9 mouse cellular contexts compared by ENCODE assay signal in the genomic region with DNA sequence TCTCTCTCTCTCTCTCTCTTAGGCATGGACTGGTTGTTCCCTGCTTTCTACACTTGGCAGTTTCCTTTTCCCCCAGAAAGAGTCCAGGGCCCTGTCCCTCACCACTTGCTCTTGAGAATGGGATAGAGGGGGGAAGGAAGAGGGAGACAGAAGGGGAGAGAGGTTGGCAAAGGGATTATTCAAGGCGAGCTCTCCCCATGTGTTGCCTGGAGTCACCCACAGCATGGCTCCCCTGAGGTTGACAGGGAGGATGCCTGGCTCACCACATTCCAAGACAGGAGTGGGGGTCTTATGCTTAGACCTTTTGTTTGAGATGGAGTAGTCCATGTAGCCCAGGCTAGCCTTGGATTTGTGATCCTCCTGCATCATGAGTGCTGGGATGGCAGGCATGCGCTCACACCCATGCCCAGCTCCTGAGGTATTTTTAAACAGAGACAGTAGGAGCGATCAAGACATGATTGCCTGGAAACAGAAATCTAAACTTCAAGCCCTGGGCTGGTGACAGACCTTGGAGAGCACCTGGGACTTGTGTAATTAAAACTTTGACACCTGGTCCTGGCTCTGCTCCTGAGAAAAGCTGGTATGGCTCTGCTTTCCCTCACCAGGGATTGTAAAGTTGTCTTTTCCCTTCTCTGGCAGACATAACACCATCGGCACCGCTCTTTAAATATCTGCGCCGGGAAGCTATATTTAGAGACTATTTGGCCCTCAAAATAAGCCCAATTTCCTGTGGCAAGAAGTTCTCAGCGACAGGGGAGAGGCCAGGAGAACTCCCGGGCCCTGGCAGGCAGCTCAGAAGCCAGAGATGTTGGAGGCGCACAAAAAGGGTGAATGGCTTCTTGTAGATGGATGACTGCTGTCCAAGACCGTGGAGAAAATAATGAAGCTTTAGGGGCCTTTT. TPM values are rescaled to one million over a fixed set of nuclear protein-coding genes. Genes with fewer than 3 reads are reported as not detected.
DNase-seq lines count a peak whose midpoint lies in the region; ATAC-seq lines count a peak whose summit lies in the region.
"Had no signal": no experiment of that assay in that cellular context is flagged by ENCODE, and none has a peak within 500 bp of the region (broad histone marks: within the 10 kb centered on the region; RNA-seq: fewer than 3 reads in every experiment).

No protein-coding gene starts in this region.

- H3K36me3 ChIP-seq in neural tube, embryonic 13.5 days, result peaks cover 5% of the 10 kb centered on the region
- no peaks in the 10 kb centered on the region for H3K36me3 ChIP-seq in intestine, embryonic 16.5 days (ENCODE audit: control insufficient read depth, insufficient read depth, low read length)
- H3K36me3 ChIP-seq in stomach, embryonic 16.5 days (ENCODE audit: control insufficient read depth, insufficient read depth, low read length), result no peaks in the 10 kb centered on the region

- H3K9me3 ChIP-seq in neural tube, embryonic 13.5 days, result peaks cover 5% of the 10 kb centered on the region; the same call in 1 of the 2 replicates
- no peaks in the 10 kb centered on the region for H3K9me3 ChIP-seq in intestine, embryonic 16.5 days (ENCODE audit: control insufficient read depth, low read length)
- no peaks in the 10 kb centered on the region for H3K9me3 ChIP-seq in stomach, embryonic 16.5 days (replicated peaks; ENCODE audit: control insufficient read depth, low read length)

- H3K4me1 ChIP-seq in neural tube, embryonic 13.5 days (replicated peaks), result peaks cover 11% of the 10 kb centered on the region; the same call in 1 of the 2 replicates
- H3K4me1 ChIP-seq in intestine, embryonic 16.5 days (ENCODE audit: control insufficient read depth, insufficient read depth, low read length), result peaks cover 11% of the 10 kb centered on the region; the same call in 1 of the 2 replicates
- H3K4me1 ChIP-seq in stomach, embryonic 16.5 days (ENCODE audit: control insufficient read depth, insufficient read depth, low read length), result peaks cover 3% of the 10 kb centered on the region; the same call in 1 of the 2 replicates

- peak; percentile 15 to 26 for DNase-seq in cerebellum, postnatal 36 days
- DNase-seq in cerebellum, adult 18-20 months, result no peak
- no peak for DNase-seq in neural tube, embryonic 10.5 days (ENCODE audit: extremely low spot score, low spot score)
- DNase-seq in retina, postnatal 1 day, result no peak
- DNase-seq: liver, postnatal 0 days had no signal

- no peak overlapping the region for H3K4me2 ChIP-seq in neural tube, embryonic 13.5 days
- no peak overlapping the region for H3K4me2 ChIP-seq in intestine, embryonic 16.5 days (ENCODE audit: low read depth, low read length)
- H3K4me2 ChIP-seq in stomach, embryonic 16.5 days (ENCODE audit: low read depth, low read length), result peak overlapping the region; percentile 2; the same call in 1 of the 2 replicates

- no peak for ATAC-seq in neural tube, embryonic 13.5 days (ENCODE audit: low read depth)
- peak; percentile 28; the same call in 1 of the 2 replicates for ATAC-seq in intestine, embryonic 16.5 days
- ATAC-seq in stomach, embryonic 16.5 days (ENCODE audit: insufficient read depth, low FRiP score), result peak; percentile 48; the same call in 1 of the 2 replicates
- ATAC-seq in granulocyte monocyte progenitor cell, adult 5-6 weeks (replicated peaks; ENCODE audit: poor library complexity, severe bottlenecking), result no peak
- ATAC-seq: liver, postnatal 0 days had no signal

- peak overlapping the region; percentile 23; the same call in 1 of the 2 replicates for H3K27ac ChIP-seq in neural tube, embryonic 13.5 days (replicated peaks)
- H3K27ac ChIP-seq in intestine, embryonic 16.5 days (ENCODE audit: low read length), result peak overlapping the region; percentile 48
- H3K27ac ChIP-seq in stomach, embryonic 16.5 days (ENCODE audit: low read length), result peak overlapping the region; percentile 16; the same call in 1 of the 2 replicates

- H3K4me3 ChIP-seq in neural tube, embryonic 13.5 days, result no peak overlapping the region
- no peak overlapping the region for H3K4me3 ChIP-seq in intestine, embryonic 16.5 days (ENCODE audit: low read length)
- no peak overlapping the region for H3K4me3 ChIP-seq in stomach, embryonic 16.5 days (replicated peaks; ENCODE audit: low read length)

- no peaks in the 10 kb centered on the region for H3K27me3 ChIP-seq in neural tube, embryonic 13.5 days
- no peaks in the 10 kb centered on the region for H3K27me3 ChIP-seq in intestine, embryonic 16.5 days (replicated peaks; ENCODE audit: control insufficient read depth, insufficient read depth, low read length)
- H3K27me3 ChIP-seq in stomach, embryonic 16.5 days (ENCODE audit: control insufficient read depth, insufficient read depth, low read length), result no peaks in the 10 kb centered on the region

- WGBS in neural tube, embryonic 13.5 days, result 74% methylated on average over 11 of the region's 11 CpGs
- 40% methylated on average over 11 of the region's 11 CpGs for WGBS in intestine, embryonic 16.5 days
- WGBS in stomach, embryonic 16.5 days, result 49% methylated on average over 11 of the region's 11 CpGs

- H3K9ac ChIP-seq in neural tube, embryonic 13.5 days, result no peak overlapping the region
- no peak overlapping the region for H3K9ac ChIP-seq in intestine, embryonic 16.5 days (ENCODE audit: low read depth, low read length)
- H3K9ac ChIP-seq in stomach, embryonic 16.5 days (ENCODE audit: low read length), result no peak overlapping the region
- H3K9ac ChIP-seq: liver, postnatal 0 days had no signal

RNA-seq across cellular contexts. Expression of gene Hip1, which starts 20.0 kb away (rescaled TPM):
- polyA plus RNA-seq in neural tube, embryonic 13.5 days (2015; fragmentation: Nextera tagmentation; extraction: Ambion mirVana), result 48.3 and 48.6 TPM in 2 replicates
- polyA plus RNA-seq in intestine, embryonic 16.5 days (2015; fragmentation: Nextera tagmentation; extraction: Ambion mirVana), result 15.0 and 15.3 TPM in 2 replicates
- 22.2 and 26.5 TPM in 2 replicates for polyA plus RNA-seq in stomach, embryonic 16.5 days (2015; fragmentation: Nextera tagmentation; extraction: Ambion mirVana)
- total RNA-seq in granulocyte monocyte progenitor cell, adult 5-6 weeks (2014; fragmentation: Nextera tagmentation), result 21.2 and 21.4 TPM in 2 replicates
- 8.7 and 11.4 TPM in 2 replicates for total RNA-seq in granulocyte monocyte progenitor cell, adult 5-6 weeks (2017)

RNA-seq across cellular contexts. Expression of gene Ccl26, which starts 38.5 kb away (rescaled TPM):
- not detected in 2 replicates for polyA plus RNA-seq in neural tube, embryonic 13.5 days (2015; fragmentation: Nextera tagmentation; extraction: Ambion mirVana)
- polyA plus RNA-seq in intestine, embryonic 16.5 days (2015; fragmentation: Nextera tagmentation; extraction: Ambion mirVana), result not detected in 2 replicates
- not detected in 2 replicates for polyA plus RNA-seq in stomach, embryonic 16.5 days (2015; fragmentation: Nextera tagmentation; extraction: Ambion mirVana)
- not detected in 2 replicates for total RNA-seq in granulocyte monocyte progenitor cell, adult 5-6 weeks (2014; fragmentation: Nextera tagmentation)
- not detected in 2 replicates for total RNA-seq in granulocyte monocyte progenitor cell, adult 5-6 weeks (2017)
- polyA plus RNA-seq: liver, postnatal 0 days had no signal

RNA-seq across cellular contexts. Expression of gene Ccl24, which starts 47.9 kb away (rescaled TPM):
- polyA plus RNA-seq in neural tube, embryonic 13.5 days (2015; fragmentation: Nextera tagmentation; extraction: Ambion mirVana), result 3.1 and 3.4 TPM in 2 replicates
- 34.3 and 34.5 TPM in 2 replicates for polyA plus RNA-seq in intestine, embryonic 16.5 days (2015; fragmentation: Nextera tagmentation; extraction: Ambion mirVana)
- polyA plus RNA-seq in stomach, embryonic 16.5 days (2015; fragmentation: Nextera tagmentation; extraction: Ambion mirVana), result 5.4 and 8.6 TPM in 2 replicates
- total RNA-seq in granulocyte monocyte progenitor cell, adult 5-6 weeks (2014; fragmentation: Nextera tagmentation), result 2.3 and 3.9 TPM in 2 replicates
- total RNA-seq in granulocyte monocyte progenitor cell, adult 5-6 weeks (2017), result 1.4 TPM in 1 of 2 replicates, not detected in the other

Comparison
In these comparisons a context has a peak if more than half of its experiments do, and no peak if none do; other contexts are left out.
1. DNase-seq: peak in cerebellum, postnatal 36 days (2 of 2); none in cerebellum, adult 18-20 months (0 of 2), neural tube, embryonic 10.5 days (single experiment) and retina, postnatal 1 day (single experiment).
2. ATAC-seq: peak in intestine, embryonic 16.5 days (single experiment) and stomach, embryonic 16.5 days (single experiment); none in neural tube, embryonic 13.5 days (single experiment) and granulocyte monocyte progenitor cell, adult 5-6 weeks (single experiment).
3. Peak in every context shown above with its lines, with median percentiles within 50 percentile points of each other: H3K27ac ChIP-seq.